11 mouse cellular contexts compared by ENCODE assay signal in the genomic region with DNA sequence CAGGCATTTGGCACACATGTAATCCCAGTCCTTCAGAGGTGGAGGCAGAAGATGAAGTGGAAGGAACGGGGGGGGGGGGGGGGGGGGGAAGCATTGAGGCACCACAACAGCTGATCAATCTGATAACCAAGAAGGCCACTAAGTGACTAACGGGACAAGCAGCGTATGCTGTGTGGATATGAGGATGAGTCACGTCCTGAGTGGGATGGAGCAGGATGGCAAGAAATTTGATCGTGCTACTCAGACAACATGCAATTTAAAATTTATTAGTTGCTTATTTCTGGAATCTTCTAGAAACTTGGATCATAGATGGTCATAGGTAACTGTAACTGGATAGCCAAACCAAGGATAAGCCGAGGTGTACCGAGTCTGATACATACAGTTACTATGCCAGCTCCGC.
"Had no signal": no experiment of that assay in that cellular context is flagged by ENCODE, and none has a peak within 500 bp of the region (broad histone marks: within the 10 kb centered on the region; RNA-seq: fewer than 3 reads in every experiment).

No protein-coding gene starts in this region.

- DNase-seq: kidney, postnatal 25 days; left cerebral cortex, postnatal 4 days; lung, adult 18-20 months; right cerebral cortex, adult 18-20 months; right cerebral cortex, postnatal 25 days; thymus, postnatal 14 days had no signal

- H3K4me3 ChIP-seq: limb, embryonic 13.5 days; midbrain, embryonic 12.5 days; neural tube, embryonic 15.5 days had no signal

- H3K27ac ChIP-seq: limb, embryonic 13.5 days; liver, embryonic 14.5 days; midbrain, embryonic 12.5 days; neural tube, embryonic 15.5 days; stomach, postnatal 0 days had no signal
